Mouse (Mus musculus): Measurements from ENCODE around the gene Atp5h.

GRCm38 (mm10) chr11:115427482-115428331 is 7.9 kb upstream of the Atp5h start:
- TF ChIP-seq CTCF (IDR thresholded peaks at IDR 0.05; ENCODE audit: low read depth), result peak; percentile 88
- no peak for TF ChIP-seq EP300 (IDR thresholded peaks at IDR 0.05; ENCODE audit: low read depth)
